Mouse (Mus musculus): ENCODE measurements around the gene Nek7.

The Nek7 gene

GRCm38 (mm10) chr1:138516946-138517345 lies 103.0 kb downstream of the Nek7 start:
- in situ Hi-C loops (cut with MboI, MseI), result loop anchor here (10.0 kb wide), 1 partner anchor 1982 kb away; no protein-coding TSS in a partner anchor

GRCm38 (mm10) chr1:138515362-138515761 lies 104.6 kb downstream of the Nek7 start:
- in situ Hi-C loops (cut with MboI, MseI), result loop anchor here (10.0 kb wide), 1 partner anchor 1981 kb away; no protein-coding TSS in a partner anchor

- in situ Hi-C loops (cut with MboI, MseI), result loop anchor here (10.0 kb wide), 1 partner anchor 1979 kb away; no protein-coding TSS in a partner anchor
These were observed 106.0 kb downstream of the Nek7 start for GRCm38 (mm10) chr1:138513982-138514381.

- in situ Hi-C loops (cut with MboI, MseI), result loop anchor here (10.0 kb wide), 1 partner anchor 1976 kb away; no protein-coding TSS in a partner anchor
These were observed 109.4 kb downstream of the Nek7 start for GRCm38 (mm10) chr1:138510566-138510965.

- in situ Hi-C loops (cut with MboI, MseI), result no loop called here
These were observed 112.4 kb downstream of the Nek7 start for GRCm38 (mm10) chr1:138507446-138508043.

- in situ Hi-C loops (cut with MboI, MseI), result no loop called here
These were observed 112.9 kb downstream of the Nek7 start for GRCm38 (mm10) chr1:138507014-138507413.

- in situ Hi-C loops (cut with MboI, MseI), result no loop called here
These were observed 115.7 kb downstream of the Nek7 start for GRCm38 (mm10) chr1:138504228-138504627.

GRCm38 (mm10) chr1:138500691-138501090 lies 119.2 kb downstream of the Nek7 start:
- in situ Hi-C loops (cut with MboI, MseI), result no loop called here

GRCm38 (mm10) chr1:138500155-138500554 lies 119.8 kb downstream of the Nek7 start:
- in situ Hi-C loops (cut with MboI, MseI), result no loop called here

- in situ Hi-C loops (cut with MboI, MseI), result no loop called here
These were observed 120.5 kb downstream of the Nek7 start for GRCm38 (mm10) chr1:138499461-138499860.

- in situ Hi-C loops (cut with MboI, MseI), result no loop called here
These were observed 128.4 kb downstream of the Nek7 start for GRCm38 (mm10) chr1:138491382-138492097.

- in situ Hi-C loops (cut with MboI, MseI), result no loop called here
These were observed 132.4 kb downstream of the Nek7 start for GRCm38 (mm10) chr1:138487569-138487968.

GRCm38 (mm10) chr1:138480694-138481093 lies 139.2 kb downstream of the Nek7 start:
- in situ Hi-C loops (cut with MboI, MseI), result no loop called here

- in situ Hi-C loops (cut with MboI, MseI), result no loop called here
These were observed 154.6 kb downstream of the Nek7 start for GRCm38 (mm10) chr1:138465352-138465751.

- in situ Hi-C loops (cut with MboI, MseI), result no loop called here
These were observed 158.5 kb downstream of the Nek7 start for GRCm38 (mm10) chr1:138461425-138461824.

- in situ Hi-C loops (cut with MboI, MseI), result no loop called here
These were observed 170.5 kb downstream of the Nek7 start for GRCm38 (mm10) chr1:138449476-138449851.

- in situ Hi-C loops (cut with MboI, MseI), result no loop called here
These were observed 171.1 kb downstream of the Nek7 start for GRCm38 (mm10) chr1:138448635-138449475.

GRCm38 (mm10) chr1:138446846-138447245 lies 173.1 kb downstream of the Nek7 start:
- in situ Hi-C loops (cut with MboI, MseI), result no loop called here
